Mouse (Mus musculus) CH12F3 (cell line): ENCODE measurements at regions not wholly inside any gene's neighbourhood (a gene's known extent, or its start where the extent isn't known, plus 50 kb on each side); places are given as distances from the start of the nearest gene placed in this dataset.

Experiments
- in situ Hi-C: fragments of 300-500 bp; cut with MboI; formaldehyde crosslinking; loops from 2 replicates; pipeline ENCODE4 v1.14.3; 2020; ENCODE audit warnings: low sequenced_read_pairs

DNA sequence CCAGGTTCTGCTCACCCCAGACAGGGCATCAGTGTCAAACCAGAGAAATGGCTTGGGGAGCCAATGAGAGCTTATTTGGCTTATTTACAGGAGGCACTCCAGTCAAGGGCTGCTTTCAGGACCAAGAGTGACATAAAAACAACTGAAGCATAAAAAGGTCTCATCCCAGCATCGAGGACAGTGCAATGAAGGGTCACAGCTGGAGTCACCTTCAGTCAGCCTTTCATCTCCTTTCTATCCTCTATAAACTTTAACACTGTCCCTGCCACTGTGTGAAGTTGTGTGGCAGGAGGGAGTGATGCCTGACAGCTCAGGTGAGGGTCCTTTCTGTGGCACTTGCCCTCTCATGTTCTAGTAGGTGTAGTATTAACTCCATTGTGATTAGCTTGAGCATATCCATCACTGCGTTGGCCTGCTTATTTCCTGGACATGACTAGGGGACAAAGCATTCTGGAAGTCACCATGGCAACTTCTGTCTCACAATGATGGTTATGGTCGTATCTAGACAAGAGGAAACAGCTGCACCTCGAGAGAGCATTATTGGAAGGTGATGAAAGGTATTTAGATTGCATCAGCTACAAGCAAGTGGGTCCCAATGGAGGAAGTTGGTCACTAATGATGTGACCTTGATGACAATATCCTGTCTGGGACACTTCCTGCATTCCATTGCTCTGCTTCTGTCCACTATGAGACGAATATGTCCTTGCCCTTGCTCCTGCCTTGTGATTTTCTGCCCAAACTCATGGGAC is 87.8 kb upstream of the Enpp6 start:
- in situ Hi-C loops, result no loop called here

DNA sequence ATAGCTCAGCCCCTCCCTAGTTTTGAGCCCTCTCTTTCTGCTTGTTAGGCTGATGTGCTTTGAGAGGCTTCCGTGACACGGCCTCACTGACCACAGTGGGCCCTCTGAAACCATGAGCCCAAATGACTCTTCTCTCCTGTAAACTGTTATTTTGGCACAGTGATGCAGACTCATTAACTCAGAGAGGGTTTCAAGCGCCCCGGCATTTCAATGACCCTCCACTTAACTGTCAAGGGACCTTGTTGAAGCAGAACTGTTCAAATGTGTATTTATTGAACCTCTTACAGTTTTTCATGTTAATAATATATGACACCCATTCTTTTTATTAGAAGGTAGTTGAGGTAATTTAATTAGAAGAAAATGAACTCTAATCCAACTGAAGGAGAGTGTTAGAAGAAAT is 85.9 kb upstream of the Enpp6 start:
- in situ Hi-C loops, result no loop called here

DNA sequence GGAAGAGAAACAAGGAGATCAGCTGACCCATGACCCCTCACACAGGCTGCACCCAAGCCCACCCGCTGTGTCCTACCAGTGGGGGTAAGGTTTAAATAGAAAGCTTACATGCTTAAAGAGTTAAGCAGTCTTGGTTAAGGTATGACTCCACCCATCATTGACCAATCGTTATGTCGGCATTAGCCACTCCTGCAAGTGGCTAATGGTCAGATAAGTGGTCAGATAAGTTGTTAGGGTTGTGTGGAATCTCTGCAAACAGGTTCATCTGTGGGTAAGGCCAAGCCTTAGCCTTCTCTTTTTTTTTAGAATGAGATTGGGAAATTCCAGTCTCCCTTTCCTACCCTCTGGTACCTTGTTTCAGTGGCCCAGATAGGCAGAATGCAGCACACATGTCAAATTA is 82.0 kb upstream of the Enpp6 start:
- in situ Hi-C loops, result no loop called here

DNA sequence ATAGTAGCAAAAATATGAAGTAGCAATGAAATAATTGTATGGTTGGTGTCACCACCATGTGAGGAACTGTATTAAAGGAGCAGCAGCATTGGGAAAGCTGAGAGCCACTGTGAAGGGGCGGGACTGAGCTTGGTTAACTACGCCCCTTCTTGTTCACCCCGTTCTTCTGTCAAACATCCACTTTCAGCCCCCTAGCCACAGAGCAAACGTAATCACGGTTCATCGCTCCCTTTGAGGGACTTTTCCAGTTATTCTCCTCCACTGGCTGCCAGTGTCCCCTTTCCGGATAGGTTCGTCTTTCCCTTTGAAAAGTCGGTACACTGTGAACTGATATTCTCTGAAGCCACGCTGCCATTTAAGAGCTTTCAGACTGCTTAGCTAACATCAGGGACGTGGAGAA is 79.3 kb upstream of the Enpp6 start:
- in situ Hi-C loops, result no loop called here

DNA sequence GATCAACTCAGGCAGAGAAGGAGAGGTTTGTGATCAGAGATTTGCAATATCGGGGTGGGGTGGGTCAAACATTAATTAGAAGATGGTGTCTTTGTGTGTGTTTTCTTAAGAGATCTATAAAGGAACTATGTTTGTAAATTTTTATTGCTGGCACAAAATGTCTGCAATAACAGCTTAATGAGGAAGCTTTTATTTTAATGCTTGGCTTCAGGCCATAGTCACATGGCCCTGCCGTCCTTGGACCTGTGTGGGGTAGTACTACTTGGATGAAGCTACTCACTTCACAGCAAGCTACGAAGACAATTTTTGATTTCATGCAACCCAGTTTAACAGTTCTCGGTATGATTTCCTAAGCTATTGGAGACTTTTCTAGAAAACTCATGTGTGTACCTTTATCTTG is 78.5 kb upstream of the Enpp6 start:
- in situ Hi-C loops, result no loop called here

DNA sequence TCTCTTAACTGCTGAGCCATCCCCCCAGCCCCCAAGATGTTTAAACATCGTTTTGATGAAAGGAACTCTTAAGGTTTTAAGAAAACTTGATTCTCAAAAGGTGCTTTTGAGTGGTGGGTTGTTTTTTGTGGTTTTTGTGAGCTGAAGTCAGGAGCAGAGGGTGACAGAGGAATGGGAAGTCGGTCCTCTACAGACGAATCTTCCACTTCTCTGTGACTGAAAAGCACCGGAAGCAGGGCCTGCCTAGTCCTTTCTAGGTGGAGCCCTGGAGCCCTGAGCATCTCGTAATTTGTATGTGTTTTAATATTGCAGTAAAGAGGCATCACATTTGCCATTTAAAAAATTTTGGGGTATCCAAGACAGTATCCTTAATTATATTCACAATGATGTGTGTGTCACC is 72.7 kb upstream of the Enpp6 start:
- in situ Hi-C loops, result no loop called here

DNA sequence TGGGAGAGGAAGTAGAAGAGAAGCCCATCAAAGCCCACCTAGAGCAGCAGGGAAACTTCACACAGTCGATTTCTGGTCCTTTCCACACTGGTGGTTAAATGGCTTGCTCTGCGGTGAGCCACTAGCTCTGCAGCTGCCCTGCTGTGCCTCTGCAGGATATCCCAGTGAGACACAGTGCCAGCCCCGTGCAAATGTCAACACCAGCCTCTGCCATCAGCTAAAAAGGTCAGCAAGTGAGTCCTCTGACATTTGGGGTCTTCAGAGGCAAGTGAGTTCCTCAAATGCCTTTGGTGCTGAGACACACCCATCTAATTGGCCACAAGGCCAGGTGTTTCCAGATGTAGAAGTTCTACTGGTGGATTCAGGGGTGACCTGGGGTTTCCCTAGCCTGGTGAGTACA is 66.6 kb upstream of the Enpp6 start:
- in situ Hi-C loops, result no loop called here

DNA sequence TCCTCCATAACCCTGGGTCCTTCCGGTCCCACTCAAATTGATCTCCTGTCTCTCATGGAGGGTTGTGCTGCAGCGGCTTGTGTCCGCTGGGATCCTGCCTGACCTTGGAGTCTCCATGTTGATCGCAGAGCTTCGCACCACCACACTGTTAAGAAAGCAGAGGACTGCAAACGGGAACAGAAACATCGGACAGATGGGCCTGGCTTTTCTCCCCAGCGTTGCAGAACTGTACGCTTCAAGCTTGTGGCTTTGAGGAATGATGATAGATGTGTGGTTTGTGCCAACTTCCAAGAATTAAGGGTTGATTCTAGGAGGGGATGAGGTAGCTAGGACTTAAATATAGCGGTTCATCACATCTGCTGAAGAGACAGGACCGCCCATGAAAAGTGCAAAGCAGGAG is 65.6 kb upstream of the Enpp6 start:
- in situ Hi-C loops, result no loop called here

DNA sequence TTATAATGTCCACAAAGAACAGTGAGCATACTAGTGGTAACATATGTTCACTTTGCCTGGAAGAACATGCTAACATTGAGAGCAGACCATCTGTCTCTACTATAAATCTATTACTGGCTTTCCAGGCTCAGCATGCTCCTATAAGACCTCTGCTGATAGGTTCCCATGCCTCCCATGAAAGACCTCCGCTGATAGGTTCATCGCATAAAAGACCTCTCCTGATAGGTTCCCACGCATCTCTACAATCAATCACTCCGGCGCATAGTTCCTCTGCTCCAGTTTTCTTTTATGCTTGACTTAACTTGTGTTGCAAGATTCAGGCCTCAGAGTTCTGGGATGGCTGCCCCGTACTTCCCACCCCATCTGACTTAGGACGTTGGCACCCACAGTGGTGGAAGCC is 65.1 kb upstream of the Enpp6 start:
- in situ Hi-C loops, result no loop called here

DNA sequence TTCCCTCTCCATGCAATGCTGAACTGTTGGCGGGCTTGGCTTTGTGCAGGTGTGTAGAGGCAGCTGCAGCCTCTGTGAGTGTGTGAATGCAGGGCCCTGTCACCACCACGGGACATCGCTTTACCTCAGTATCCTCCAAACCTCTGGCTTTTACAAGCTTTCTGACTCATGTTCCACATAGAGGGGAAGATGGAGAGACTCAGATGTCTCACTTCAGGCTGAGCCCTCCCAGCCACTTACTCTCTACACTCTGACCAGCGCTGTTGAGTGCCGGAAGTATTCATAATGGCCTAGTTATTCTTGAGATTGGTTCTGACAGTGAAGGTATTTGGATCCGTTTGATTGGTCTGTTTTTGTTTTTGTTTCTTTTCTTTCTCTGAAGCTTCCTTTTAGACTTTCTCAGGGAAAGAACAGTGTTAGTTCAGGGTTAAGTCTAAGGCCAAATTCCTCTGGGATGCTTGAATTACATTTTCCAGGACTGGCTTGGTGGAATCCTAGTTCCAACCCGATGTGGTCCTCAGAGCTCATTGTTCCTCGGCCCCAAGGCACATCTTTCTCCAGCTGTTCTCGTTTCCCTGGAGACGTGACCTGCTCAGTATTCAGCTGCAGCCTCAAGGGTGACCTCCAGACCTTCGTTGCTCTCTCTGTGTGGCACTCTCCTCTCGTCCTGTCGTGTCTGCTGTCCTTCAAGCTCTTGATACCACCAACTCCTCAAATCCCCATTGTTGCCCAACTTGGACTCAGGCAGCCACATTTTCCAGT is 61.7 kb upstream of the Enpp6 start:
- in situ Hi-C loops, result loop anchor here (25.0 kb wide), 1 partner anchor 188 kb away; the partner anchor contains the start of gene Irf2

DNA sequence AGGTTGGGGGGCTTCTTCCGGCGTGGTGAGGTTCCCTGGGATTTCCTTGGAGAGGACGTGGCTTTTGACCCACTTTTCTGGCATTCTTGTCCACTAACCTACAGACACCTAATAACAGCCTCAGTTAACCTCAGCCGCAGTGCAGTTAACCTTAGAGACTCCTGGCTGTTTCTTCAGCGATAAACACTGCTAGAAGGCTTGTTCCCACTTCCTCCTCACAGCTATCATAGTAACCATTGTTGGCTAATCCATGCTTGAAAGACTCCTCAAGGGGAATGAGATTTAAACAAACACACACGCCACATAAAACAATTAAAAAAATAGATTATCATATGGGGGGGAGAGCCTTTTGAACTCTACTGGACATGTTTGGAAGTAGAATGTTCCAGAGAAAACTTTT is 58.0 kb upstream of the Enpp6 start:
- in situ Hi-C loops, result loop anchor here (25.0 kb wide), 1 partner anchor 191 kb away; the partner anchor contains the start of gene Irf2

DNA sequence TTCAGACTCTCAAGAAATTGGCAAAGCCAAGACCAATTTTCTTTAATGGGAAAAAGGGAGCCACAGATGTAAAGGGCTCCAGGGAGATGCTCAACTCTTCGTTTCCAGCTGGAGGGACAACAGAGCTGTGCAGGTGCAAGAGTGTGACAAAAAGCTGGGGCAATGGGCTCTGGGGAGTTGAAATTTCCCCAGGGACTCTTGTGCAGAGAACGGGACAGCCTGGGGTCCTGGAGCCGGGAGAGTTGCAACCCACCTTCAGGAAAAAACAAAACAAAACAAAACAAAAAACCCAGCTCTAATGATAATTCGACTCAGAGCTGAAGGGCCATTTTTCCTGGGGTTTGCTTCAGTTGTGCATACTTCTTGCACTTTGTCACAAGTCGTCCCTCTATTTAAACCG is 57.0 kb upstream of the Enpp6 start:
- in situ Hi-C loops, result loop anchor here (25.0 kb wide), 1 partner anchor 192 kb away; the partner anchor contains the start of gene Irf2

DNA sequence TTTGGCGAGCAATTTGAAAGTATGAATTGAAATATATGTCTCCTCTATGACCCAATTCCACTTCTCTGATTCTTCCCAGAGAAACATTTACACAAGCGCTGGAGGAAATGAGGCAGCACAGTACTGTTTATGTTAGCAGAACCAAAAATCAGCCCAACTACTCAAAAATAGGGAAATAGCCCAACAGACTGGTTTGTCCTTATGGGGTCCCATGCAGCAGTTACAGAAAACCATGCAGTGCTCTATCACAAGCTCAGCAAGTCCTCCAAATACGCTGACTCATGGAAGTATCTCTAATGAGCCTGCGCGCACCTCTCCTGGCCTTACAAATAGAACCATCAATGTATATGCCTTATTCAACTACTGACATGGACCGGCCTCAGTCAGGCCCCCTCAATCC is 55.4 kb upstream of the Enpp6 start:
- in situ Hi-C loops, result loop anchor here (25.0 kb wide), 1 partner anchor 194 kb away; the partner anchor contains the start of gene Irf2

DNA sequence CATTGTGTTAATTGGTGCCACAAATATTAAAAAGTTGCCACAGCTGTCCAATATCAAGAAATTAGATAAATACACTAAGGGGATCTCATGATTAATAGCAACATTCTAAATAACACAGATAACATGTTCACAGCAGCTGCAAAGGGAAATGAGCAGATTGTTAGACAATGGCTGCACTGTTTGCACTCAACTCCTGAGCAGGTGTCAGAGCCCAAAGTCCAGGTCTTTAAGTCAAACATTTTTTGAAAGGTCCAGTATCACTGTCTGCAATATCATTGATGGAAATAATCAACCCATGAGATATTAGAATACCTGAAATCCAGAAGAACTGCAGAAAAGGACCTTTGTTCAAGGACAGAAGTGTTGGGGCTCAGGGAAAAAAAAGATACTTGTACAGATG is 53.4 kb upstream of the Enpp6 start:
- in situ Hi-C loops, result loop anchor here (25.0 kb wide), 1 partner anchor 196 kb away; the partner anchor contains the start of gene Irf2

DNA sequence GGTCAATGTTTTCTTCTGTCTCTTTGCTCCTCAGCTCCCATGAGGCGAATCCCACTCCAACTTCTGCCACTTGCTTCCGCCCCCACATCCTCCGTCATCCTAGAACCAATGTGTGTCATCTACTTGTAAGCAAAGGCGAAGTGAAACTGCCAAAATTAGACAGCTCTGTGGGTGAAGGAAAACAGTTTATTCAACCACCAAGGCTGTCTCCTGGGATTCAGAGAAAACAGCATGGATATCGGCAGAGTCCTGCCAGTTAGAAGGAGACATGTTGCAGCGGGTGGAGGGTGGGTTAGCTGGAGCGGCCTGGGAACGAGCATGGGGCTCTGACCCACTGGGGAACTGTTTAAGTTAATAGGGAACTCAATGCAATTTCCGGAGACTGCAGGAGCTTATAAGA is 52.4 kb upstream of the Enpp6 start:
- in situ Hi-C loops, result loop anchor here (25.0 kb wide), 1 partner anchor 197 kb away; the partner anchor contains the start of gene Irf2

DNA sequence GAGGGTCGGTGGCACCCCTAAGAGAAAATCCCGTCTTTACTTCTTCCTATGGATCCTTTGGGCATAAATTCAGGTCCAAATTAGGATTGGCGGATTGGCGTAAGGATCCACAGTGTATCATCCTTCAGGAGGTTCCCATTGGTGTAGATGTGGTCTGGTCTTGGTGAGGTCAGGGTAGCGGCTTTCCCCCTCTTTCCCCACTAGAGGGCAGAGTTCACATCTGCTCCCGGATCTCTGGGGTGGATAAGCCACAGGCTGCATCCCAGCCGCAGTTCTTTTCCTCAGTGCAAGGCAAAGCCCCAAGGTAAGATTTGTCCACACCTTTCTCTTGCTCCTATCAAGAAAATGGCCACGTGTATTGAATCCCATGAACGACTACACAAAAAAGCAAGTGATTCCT is 51.8 kb upstream of the Enpp6 start:
- in situ Hi-C loops, result loop anchor here (5.0 to 25.0 kb wide), 2 partner anchors 198 to 263 kb away; partner anchors contain the start of gene Irf2

DNA sequence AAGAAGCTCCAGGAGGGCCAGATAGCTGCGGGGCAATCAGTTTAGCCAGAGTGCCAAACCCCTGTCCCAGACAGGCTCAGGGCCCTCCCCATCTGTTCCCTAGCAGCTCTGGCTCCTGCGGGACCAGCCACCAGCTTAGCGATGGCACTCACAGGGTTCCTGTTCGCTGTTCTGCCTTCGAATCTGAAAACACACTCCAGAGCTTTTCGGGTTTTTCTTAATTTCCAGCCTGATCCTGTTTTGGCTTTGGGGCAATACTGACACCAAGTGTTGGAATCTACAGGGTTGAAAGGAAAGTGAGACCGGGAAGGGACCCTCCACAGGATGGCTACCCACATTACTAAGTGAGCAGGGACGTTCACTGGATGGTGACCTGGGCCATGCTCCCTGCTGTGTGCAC is 50.6 kb upstream of the Enpp6 start:
- in situ Hi-C loops, result loop anchor here (5.0 to 25.0 kb wide), 2 partner anchors 199 to 264 kb away; partner anchors contain the start of gene Irf2
